Comparison of ENCODE assay signal across 9 mouse cellular contexts in the genomic region with DNA sequence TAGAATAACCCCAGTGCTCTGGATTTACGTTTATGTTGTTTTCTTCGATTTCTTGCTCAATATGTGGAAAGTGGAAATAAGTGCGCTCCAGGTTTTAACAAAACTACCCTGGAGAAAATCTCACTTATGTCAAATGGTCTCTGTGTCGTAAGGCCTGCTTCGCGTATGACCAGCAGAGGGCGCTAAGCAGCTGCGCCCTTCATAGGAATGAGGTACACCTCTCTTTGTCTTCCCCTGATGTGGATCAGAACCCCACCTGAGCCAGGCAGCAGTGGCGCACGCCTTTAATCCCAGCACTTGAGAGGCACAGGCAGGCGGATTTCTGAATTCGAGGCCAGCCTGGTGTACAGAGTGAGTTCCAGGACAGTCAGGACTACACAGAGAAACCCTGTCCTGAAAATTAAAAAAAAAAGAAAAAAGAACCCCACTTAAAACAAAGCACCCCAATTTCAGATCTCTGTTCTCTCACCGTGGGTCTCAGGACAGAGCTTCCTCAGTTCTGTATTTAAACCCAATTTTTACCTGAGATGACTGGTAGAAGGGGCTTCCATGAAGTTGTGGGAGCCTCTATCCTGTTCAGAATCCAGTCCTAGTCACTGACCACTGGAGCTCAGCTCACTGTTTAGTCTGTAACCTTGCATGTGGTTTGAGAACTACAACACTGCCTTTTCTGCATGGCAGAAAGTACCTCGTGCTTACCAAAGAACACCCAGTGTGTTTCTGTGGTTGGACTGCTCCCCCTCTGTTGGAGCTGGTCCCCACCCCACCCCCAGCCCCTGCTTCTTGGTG. TPM values are rescaled to one million over a fixed set of nuclear protein-coding genes. Genes with fewer than 3 reads are reported as not detected.
DNase-seq lines count a peak whose midpoint lies in the region; ATAC-seq and TF ChIP-seq lines count a peak whose summit lies in the region.
"Had no signal": no experiment of that assay in that cellular context is flagged by ENCODE, and none has a peak within 500 bp of the region (broad histone marks: within the 10 kb centered on the region; RNA-seq: fewer than 3 reads in every experiment).

No protein-coding gene starts in this region.

- WGBS in kidney, embryonic 16.5 days = 24% methylated on average over 14 of the region's 14 CpGs
- 19% methylated on average over 14 of the region's 14 CpGs for WGBS in lung, embryonic 15.5 days

- no peaks in the 10 kb centered on the region for H3K36me3 ChIP-seq in ES-E14 (ENCODE audit: control insufficient read depth, insufficient read depth, low read length, poor library complexity, severe bottlenecking)
- H3K36me3 ChIP-seq in kidney, embryonic 16.5 days (ENCODE audit: insufficient read depth, low read length) = no peaks in the 10 kb centered on the region
- H3K36me3 ChIP-seq in lung, embryonic 15.5 days = no peaks in the 10 kb centered on the region

- DNase-seq in 416B (ENCODE audit: low read depth) (peak; percentile 61), ES-E14 (ENCODE audit: low read depth, low spot score) (peak; percentile 35)
- peak; percentile 68 for DNase-seq in retina, postnatal 1 day

- no peak overlapping the region for H3K27ac ChIP-seq in ES-E14 (ENCODE audit: insufficient read depth, low read depth, low read length, poor library complexity, severe bottlenecking)
- H3K27ac ChIP-seq in kidney, embryonic 16.5 days (ENCODE audit: low read length) = no peak overlapping the region
- no peak overlapping the region for H3K27ac ChIP-seq in lung, embryonic 15.5 days

- ATAC-seq in common myeloid progenitor, adult 5-6 weeks (replicated peaks; ENCODE audit: low read depth, poor library complexity, severe bottlenecking) = peak; percentile 91
- ATAC-seq in granulocyte monocyte progenitor cell, adult 5-6 weeks (replicated peaks; ENCODE audit: poor library complexity, severe bottlenecking) = peak; percentile 86
- peak; percentile 65; the same call in 1 of the 2 replicates for ATAC-seq in kidney, embryonic 16.5 days (ENCODE audit: low FRiP score, low TSS enrichment)
- ATAC-seq in lung, embryonic 15.5 days (ENCODE audit: borderline replicate concordance, extremely low read depth, low FRiP score, low TSS enrichment) = no peak; the same call in 1 of the 2 replicates
- no peak for ATAC-seq in inflammation-experienced regulatory T-cells, adult 6 months

- in situ Hi-C loops in ES-E14 (cut with MboI; ENCODE audit: low sequenced_read_pairs in 2 of 2, unreplicated experiment in 2 of 2) = no loop called here

- no peaks in the 10 kb centered on the region for H3K4me1 ChIP-seq in ES-E14 (ENCODE audit: control insufficient read depth in 2 of 2, insufficient read depth in 2 of 2, low read length in 2 of 2, poor library complexity in 1 of 2)
- no peaks in the 10 kb centered on the region for H3K4me1 ChIP-seq in kidney, embryonic 16.5 days (ENCODE audit: insufficient read depth, low read length)
- H3K4me1 ChIP-seq in lung, embryonic 15.5 days = no peaks in the 10 kb centered on the region

- H3K9me3 ChIP-seq in ES-E14 (ENCODE audit: control insufficient read depth, insufficient read depth, low read depth, low read length) = no peaks in the 10 kb centered on the region
- no peaks in the 10 kb centered on the region for H3K9me3 ChIP-seq in kidney, embryonic 16.5 days (ENCODE audit: low read length)
- no peaks in the 10 kb centered on the region for H3K9me3 ChIP-seq in lung, embryonic 15.5 days

- H3K27me3 ChIP-seq in kidney, embryonic 16.5 days (ENCODE audit: insufficient read depth, low read length) = no peaks in the 10 kb centered on the region
- H3K27me3 ChIP-seq in lung, embryonic 15.5 days = no peaks in the 10 kb centered on the region

- no peak overlapping the region for H3K9ac ChIP-seq in ES-E14 (ENCODE audit: insufficient read depth, low read depth, low read length, poor library complexity, severe bottlenecking)
- H3K9ac ChIP-seq in kidney, embryonic 16.5 days (replicated peaks; ENCODE audit: low read length) = no peak overlapping the region
- no peak overlapping the region for H3K9ac ChIP-seq in lung, embryonic 15.5 days

- H3K4me2 ChIP-seq in kidney, embryonic 16.5 days (replicated peaks; ENCODE audit: low read depth, low read length) = 0 out of 2 replicates have a peak overlapping the region, but pooled peaks have one; percentile 18
- H3K4me2 ChIP-seq in lung, embryonic 15.5 days = peak overlapping the region; percentile 22; the same call in 1 of the 2 replicates

- no peak overlapping the region for H3K4me3 ChIP-seq in ES-E14 (ENCODE audit: insufficient read depth in 1 of 2, low read depth in 1 of 2, low read length in 2 of 2, poor library complexity in 1 of 2, severe bottlenecking in 1 of 2)
- H3K4me3 ChIP-seq in kidney, embryonic 16.5 days (ENCODE audit: low read length) = no peak overlapping the region
- H3K4me3 ChIP-seq in lung, embryonic 15.5 days = no peak overlapping the region

TF ChIP-seq in ES-E14, 5 proteins besides CTCF, POLR2A, EP300 and RAD21:
- TF ChIP-seq ZNF384 (IDR thresholded peaks at IDR 0.05; ENCODE audit: low read depth, low read length) (no peak), CHD2 (IDR thresholded peaks at IDR 0.05; ENCODE audit: low read depth, low read length) (no peak), ZC3H11A (IDR thresholded peaks at IDR 0.05; ENCODE audit: borderline replicate concordance, low read depth, low read length) (peak; percentile 23; the same call in 1 of the 2 replicates), MAFK (IDR thresholded peaks at IDR 0.05; ENCODE audit: insufficient read depth, low read depth, low read length) (no peak), HCFC1 (IDR thresholded peaks at IDR 0.05; ENCODE audit: borderline replicate concordance, insufficient read depth, low read length) (no peak)

RNA-seq across cellular contexts. Expression of gene Adgrf4, which starts 33.3 kb away (rescaled TPM):
- total RNA-seq in ES-E14 (2012; rRNA removed) = 0.16 TPM in 1 of 2 replicates, not detected in the other
- not detected in 2 replicates for total RNA-seq in common myeloid progenitor, adult 5-6 weeks (2017)
- total RNA-seq in granulocyte monocyte progenitor cell, adult 5-6 weeks (2014; fragmentation: Nextera tagmentation) = not detected in 2 replicates
- not detected in 2 replicates for total RNA-seq in granulocyte monocyte progenitor cell, adult 5-6 weeks (2017)
- polyA plus RNA-seq in kidney, embryonic 16.5 days (2015; fragmentation: Nextera tagmentation; extraction: Ambion mirVana) = 0.14 TPM in 1 of 2 replicates, not detected in the other
- 0.05 and 0.06 TPM in 2 replicates for polyA plus RNA-seq in lung, embryonic 15.5 days (2015; fragmentation: Nextera tagmentation; extraction: Ambion mirVana)
- polyA plus RNA-seq in inflammation-experienced regulatory T-cells, adult 6 months (2017; shearing (Covaris generic)) = not detected
- polyA plus RNA-seq: heart, embryonic 16.5 days had no signal

RNA-seq across cellular contexts. Expression of gene Opn5, which starts 47.6 kb away (rescaled TPM):
- not detected in 2 replicates for total RNA-seq in ES-E14 (2012; rRNA removed)
- total RNA-seq in common myeloid progenitor, adult 5-6 weeks (2017) = not detected in 2 replicates
- total RNA-seq in granulocyte monocyte progenitor cell, adult 5-6 weeks (2014; fragmentation: Nextera tagmentation) = not detected in 2 replicates
- total RNA-seq in granulocyte monocyte progenitor cell, adult 5-6 weeks (2017) = not detected in 2 replicates
- polyA plus RNA-seq in kidney, embryonic 16.5 days (2015; fragmentation: Nextera tagmentation; extraction: Ambion mirVana) = 0.12 and 0.37 TPM in 2 replicates
- polyA plus RNA-seq in lung, embryonic 15.5 days (2015; fragmentation: Nextera tagmentation; extraction: Ambion mirVana) = not detected in 2 replicates
- not detected for polyA plus RNA-seq in inflammation-experienced regulatory T-cells, adult 6 months (2017; shearing (Covaris generic))
- polyA plus RNA-seq: heart, embryonic 16.5 days had no signal

Comparison
In these comparisons a context has a peak if more than half of its experiments do, and no peak if none do; other contexts are left out.
1. ATAC-seq: peak in common myeloid progenitor, adult 5-6 weeks (single experiment), granulocyte monocyte progenitor cell, adult 5-6 weeks (single experiment) and kidney, embryonic 16.5 days (single experiment); none in lung, embryonic 15.5 days (single experiment) and inflammation-experienced regulatory T-cells, adult 6 months (single experiment).
2. Peak in every context shown above with its lines, with median percentiles within 50 percentile points of each other: DNase-seq.